Mouse (Mus musculus): ENCODE results near the gene Znrd1as. TPM values are rescaled to one million over a fixed set of nuclear protein-coding genes. Genes with fewer than 3 reads are reported as not detected.
"Not testable (repeated sequence)": the region's sequence is repeated elsewhere in the genome, so short reads cannot be mapped to it uniquely, and the experiment has no call there.

Znrd1as gene
- polyA plus RNA-seq, 1 experiment = 1.4 TPM

- H3K4me3 ChIP-seq (replicated peaks; ENCODE audit: extremely low read depth, low read depth, low read length) = no peak overlapping the region
- 66% methylated on average over 14 of the region's 14 CpGs for WGBS
- H3K4me1 ChIP-seq (ENCODE audit: control insufficient read depth, insufficient read depth, low read length) = no peaks in the 10 kb centered on the region
- DNase-seq = no peak
- TF ChIP-seq POLR2A (IDR thresholded peaks at IDR 0.05; ENCODE audit: borderline replicate concordance, extremely low read depth, low read depth, low read length) (no peak), CTCF (IDR thresholded peaks at IDR 0.05; ENCODE audit: insufficient read depth, low read length) (no peak)
Measured at GRCm38 (mm10) chr17:36970316-36970890, 12.0 kb downstream of the Znrd1as start.

- WGBS = 71% methylated on average over 6 of the region's 6 CpGs
- Histone ChIP-seq H3K4me1 (ENCODE audit: control insufficient read depth, insufficient read depth, low read length) (no peaks in the 10 kb centered on the region), H3K4me3 (replicated peaks; ENCODE audit: extremely low read depth, low read depth, low read length) (no peak overlapping the region)
- no peak for DNase-seq
- no peak for TF ChIP-seq POLR2A (IDR thresholded peaks at IDR 0.05; ENCODE audit: borderline replicate concordance, extremely low read depth, low read depth, low read length)
- no peak for TF ChIP-seq CTCF (IDR thresholded peaks at IDR 0.05; ENCODE audit: insufficient read depth, low read length)
Measured at GRCm38 (mm10) chr17:36971172-36971850, 12.9 kb downstream of the Znrd1as start.

- no peak overlapping the region for H3K4me3 ChIP-seq (replicated peaks; ENCODE audit: extremely low read depth, low read depth, low read length)
- no peak for DNase-seq
- TF ChIP-seq POLR2A (IDR thresholded peaks at IDR 0.05; ENCODE audit: borderline replicate concordance, extremely low read depth, low read depth, low read length) (no peak), CTCF (IDR thresholded peaks at IDR 0.05; ENCODE audit: insufficient read depth, low read length) (no peak)
- WGBS = 53% methylated on average over 3 of the region's 3 CpGs
- H3K4me1 ChIP-seq (ENCODE audit: control insufficient read depth, insufficient read depth, low read length) = no peaks in the 10 kb centered on the region
Measured at GRCm38 (mm10) chr17:36972791-36973190, 14.4 kb downstream of the Znrd1as start.

GRCm38 (mm10) chr17:36973271-36973787 is 14.9 kb downstream of the Znrd1as start:
- Histone ChIP-seq H3K4me1 (ENCODE audit: control insufficient read depth, insufficient read depth, low read length) (no peaks in the 10 kb centered on the region), H3K4me3 (replicated peaks; ENCODE audit: extremely low read depth, low read depth, low read length) (no peak overlapping the region)
- 65% methylated on average over 8 of the region's 8 CpGs for WGBS
- no peak for DNase-seq
- TF ChIP-seq POLR2A (IDR thresholded peaks at IDR 0.05; ENCODE audit: borderline replicate concordance, extremely low read depth, low read depth, low read length) = no peak
- TF ChIP-seq CTCF (IDR thresholded peaks at IDR 0.05; ENCODE audit: insufficient read depth, low read length) = no peak

- DNase-seq = peak; percentile 27
- TF ChIP-seq CTCF (IDR thresholded peaks at IDR 0.05; ENCODE audit: insufficient read depth, low read length) = no peak
- no peak for TF ChIP-seq POLR2A (IDR thresholded peaks at IDR 0.05; ENCODE audit: borderline replicate concordance, extremely low read depth, low read depth, low read length)
- 14% methylated on average over 18 of the region's 18 CpGs for WGBS
- no peak within 1 kb of the TSS for H3K4me3 ChIP-seq (replicated peaks; ENCODE audit: extremely low read depth, low read depth, low read length)
- peaks cover 3% of the 10 kb centered on the region for H3K4me1 ChIP-seq (ENCODE audit: control insufficient read depth, insufficient read depth, low read length)
Measured at GRCm38 (mm10) chr17:36981221-36981813, 22.9 kb downstream of the Znrd1as start, which contains the start of gene 2410137M14Rik. Gene 2410137M14Rik, minus strand, starts transcription at chr17:36981237.

GRCm38 (mm10) chr17:36981845-36982244 is 23.5 kb downstream of the Znrd1as start:
- no peak for DNase-seq
- Histone ChIP-seq H3K4me1 (ENCODE audit: control insufficient read depth, insufficient read depth, low read length) (peaks cover 3% of the 10 kb centered on the region), H3K4me3 (replicated peaks; ENCODE audit: extremely low read depth, low read depth, low read length) (no peak overlapping the region)
- 25% methylated on average over 4 of the region's 4 CpGs for WGBS
- no peak for TF ChIP-seq CTCF (IDR thresholded peaks at IDR 0.05; ENCODE audit: insufficient read depth, low read length)
- no peak for TF ChIP-seq POLR2A (IDR thresholded peaks at IDR 0.05; ENCODE audit: borderline replicate concordance, extremely low read depth, low read depth, low read length)

GRCm38 (mm10) chr17:36982253-36983155 is 24.1 kb downstream of the Znrd1as start:
- DNase-seq = no peak
- no peak for TF ChIP-seq POLR2A (IDR thresholded peaks at IDR 0.05; ENCODE audit: borderline replicate concordance, extremely low read depth, low read depth, low read length)
- no peak for TF ChIP-seq CTCF (IDR thresholded peaks at IDR 0.05; ENCODE audit: insufficient read depth, low read length)
- Histone ChIP-seq H3K4me3 (replicated peaks; ENCODE audit: extremely low read depth, low read depth, low read length) (no peak overlapping the region), H3K4me1 (ENCODE audit: control insufficient read depth, insufficient read depth, low read length) (peaks cover 3% of the 10 kb centered on the region)
- 43% methylated on average over 5 of the region's 5 CpGs for WGBS

- no peak for DNase-seq
- TF ChIP-seq CTCF (IDR thresholded peaks at IDR 0.05; ENCODE audit: insufficient read depth, low read length) (no peak), POLR2A (IDR thresholded peaks at IDR 0.05; ENCODE audit: borderline replicate concordance, extremely low read depth, low read depth, low read length) (no peak)
- no peaks in the 10 kb centered on the region for H3K4me1 ChIP-seq (ENCODE audit: control insufficient read depth, insufficient read depth, low read length)
- 11% methylated on average over 24 of the region's 24 CpGs for WGBS
- no peak overlapping the region for H3K4me3 ChIP-seq (replicated peaks; ENCODE audit: extremely low read depth, low read depth, low read length)
Measured at GRCm38 (mm10) chr17:36988475-36988874, 30.1 kb downstream of the Znrd1as start.

GRCm38 (mm10) chr17:36989437-36989836 is 31.0 kb downstream of the Znrd1as start, which contains the start of gene H2-M5:
Gene H2-M5, minus strand, starts transcription at chr17:36989537.
- 55% methylated on average over 5 of the region's 5 CpGs for WGBS
- no peak for DNase-seq
- TF ChIP-seq CTCF (IDR thresholded peaks at IDR 0.05; ENCODE audit: insufficient read depth, low read length) (no peak), POLR2A (IDR thresholded peaks at IDR 0.05; ENCODE audit: borderline replicate concordance, extremely low read depth, low read depth, low read length) (no peak)
- no peaks in the 10 kb centered on the region for H3K4me1 ChIP-seq (ENCODE audit: control insufficient read depth, insufficient read depth, low read length)
- H3K4me3 ChIP-seq (replicated peaks; ENCODE audit: extremely low read depth, low read depth, low read length) = no peak within 1 kb of the TSS

GRCm38 (mm10) chr17:36990630-36991029 is 32.2 kb downstream of the Znrd1as start:
- H3K4me3 ChIP-seq (replicated peaks; ENCODE audit: extremely low read depth, low read depth, low read length); DNase-seq; H3K4me1 ChIP-seq (ENCODE audit: control insufficient read depth, insufficient read depth, low read length): not testable (repeated sequence)
- WGBS = 94% methylated on average over 6 of the region's 6 CpGs
